ENCODE assay signal across 8 mouse cellular contexts in genomic region chr9:78175277-78176200, GRCm38 (mm10). TPM values are rescaled to one million over a fixed set of nuclear protein-coding genes. Genes with fewer than 3 reads are reported as not detected.
DNase-seq lines count a peak whose midpoint lies in the region; ATAC-seq lines count a peak whose summit lies in the region.

No protein-coding gene starts in this region.

- H3K4me1 ChIP-seq in brown adipose tissue, adult 24 weeks (ENCODE audit: control insufficient read depth, insufficient read depth, insufficient read length, low read length) = no peaks in the 10 kb centered on the region
- peaks cover 17% of the 10 kb centered on the region for H3K4me1 ChIP-seq in heart, embryonic 13.5 days
- peaks cover 13% of the 10 kb centered on the region for H3K4me1 ChIP-seq in liver, embryonic 12.5 days
- 0 out of 2 replicates have a peak, but pooled peaks cover 8% of the 10 kb centered on the region for H3K4me1 ChIP-seq in stomach, embryonic 15.5 days

- H3K36me3 ChIP-seq in heart, embryonic 13.5 days = no peaks in the 10 kb centered on the region
- H3K36me3 ChIP-seq in liver, embryonic 12.5 days = no peaks in the 10 kb centered on the region
- no peaks in the 10 kb centered on the region for H3K36me3 ChIP-seq in stomach, embryonic 15.5 days

- peak; percentile 94 for DNase-seq in CD4-positive helper T cell, adult 2 months (ENCODE audit: low read depth, low spot score)
- DNase-seq in fat pad, adult 2 months (ENCODE audit: extremely low read depth, low read depth, low spot score) = peak; percentile 47
- DNase-seq in kidney, postnatal 10 days = peak; percentile 99
- DNase-seq in natural killer cell, adult 2 months (ENCODE audit: low spot score in 2 of 2) = peak; percentile 91 to 93

- H3K4me2 ChIP-seq in heart, embryonic 13.5 days = peak overlapping the region; percentile 73
- peak overlapping the region; percentile 77 for H3K4me2 ChIP-seq in liver, embryonic 12.5 days
- H3K4me2 ChIP-seq in stomach, embryonic 15.5 days = peak overlapping the region; percentile 56

- H3K27me3 ChIP-seq in heart, embryonic 13.5 days (replicated peaks) = no peaks in the 10 kb centered on the region
- H3K27me3 ChIP-seq in liver, embryonic 12.5 days (replicated peaks) = no peaks in the 10 kb centered on the region
- no peaks in the 10 kb centered on the region for H3K27me3 ChIP-seq in stomach, embryonic 15.5 days (replicated peaks)

- H3K9me3 ChIP-seq in heart, embryonic 13.5 days = no peaks in the 10 kb centered on the region
- H3K9me3 ChIP-seq in liver, embryonic 12.5 days (replicated peaks) = no peaks in the 10 kb centered on the region
- H3K9me3 ChIP-seq in stomach, embryonic 15.5 days = no peaks in the 10 kb centered on the region

- H3K27ac ChIP-seq in brown adipose tissue, adult 24 weeks (replicated peaks; ENCODE audit: low read depth, low read length) = peak overlapping the region; percentile 98
- peak overlapping the region; percentile 99 for H3K27ac ChIP-seq in heart, embryonic 13.5 days (replicated peaks)
- H3K27ac ChIP-seq in liver, embryonic 12.5 days = peak overlapping the region; percentile 99
- H3K27ac ChIP-seq in stomach, embryonic 15.5 days = peak overlapping the region; percentile 97

- H3K4me3 ChIP-seq in brown adipose tissue, adult 24 weeks (ENCODE audit: insufficient read depth, low read depth, low read length) = peak overlapping the region; percentile 96
- peak overlapping the region; percentile 78 for H3K4me3 ChIP-seq in heart, embryonic 13.5 days
- peak overlapping the region; percentile 76 for H3K4me3 ChIP-seq in liver, embryonic 12.5 days
- peak overlapping the region; percentile 59 for H3K4me3 ChIP-seq in stomach, embryonic 15.5 days (replicated peaks)

- WGBS in heart, embryonic 13.5 days = under 1% methylated on average over 49 of the region's 58 CpGs
- WGBS in liver, embryonic 12.5 days (ENCODE audit: insufficient replicate concordance) = under 1% methylated on average over 51 of the region's 58 CpGs
- WGBS in stomach, embryonic 15.5 days = under 1% methylated on average over 55 of the region's 58 CpGs

- peak overlapping the region; percentile 93 for H3K9ac ChIP-seq in heart, embryonic 13.5 days
- peak overlapping the region; percentile 87 for H3K9ac ChIP-seq in liver, embryonic 12.5 days
- peak overlapping the region; percentile 32; the same call in 1 of the 2 replicates for H3K9ac ChIP-seq in stomach, embryonic 15.5 days

- peak; percentile 99 for ATAC-seq in heart, embryonic 13.5 days (ENCODE audit: extremely low read depth, insufficient number of reproducible peaks, low FRiP score, low TSS enrichment)
- peak; percentile 96 for ATAC-seq in liver, embryonic 12.5 days
- peak; percentile 98 for ATAC-seq in stomach, embryonic 15.5 days (ENCODE audit: insufficient read depth, low FRiP score, low read depth)

RNA-seq across cellular contexts. Expression of gene Gsta4, which starts 7.0 kb away (rescaled TPM):
- 174 and 194 TPM in 2 replicates for polyA plus RNA-seq in brown adipose tissue, adult 24 weeks (2012; ENCODE audit: insufficient read depth, insufficient read length, missing spikeins)
- 62.7 and 72.4 TPM in 2 replicates for polyA plus RNA-seq in heart, embryonic 13.5 days (2015; fragmentation: Nextera tagmentation; extraction: Ambion mirVana)
- 20.0 and 22.1 TPM in 2 replicates for polyA plus RNA-seq in liver, embryonic 12.5 days (2016; fragmentation: Nextera tagmentation; extraction: Ambion mirVana)
- 433 and 454 TPM in 2 replicates for polyA plus RNA-seq in stomach, embryonic 15.5 days (2015; fragmentation: Nextera tagmentation; extraction: Ambion mirVana)

RNA-seq across cellular contexts. Expression of gene Gsta1, which starts 54.9 kb away (rescaled TPM):
- not detected in 2 replicates for polyA plus RNA-seq in brown adipose tissue, adult 24 weeks (2012; ENCODE audit: insufficient read depth, insufficient read length, missing spikeins)
- not detected in 2 replicates for polyA plus RNA-seq in heart, embryonic 13.5 days (2015; fragmentation: Nextera tagmentation; extraction: Ambion mirVana)
- polyA plus RNA-seq in liver, embryonic 12.5 days (2016; fragmentation: Nextera tagmentation; extraction: Ambion mirVana) = not detected in 2 replicates
- polyA plus RNA-seq in stomach, embryonic 15.5 days (2015; fragmentation: Nextera tagmentation; extraction: Ambion mirVana) = 36.1 and 42.7 TPM in 2 replicates

Comparison
In these comparisons a context has a peak if more than half of its experiments do, and no peak if none do; other contexts are left out.
1. Peak in every context shown above with its lines: DNase-seq, ATAC-seq, H3K4me3 ChIP-seq and H3K27ac ChIP-seq.
2. DNase-seq: peak in every context shown above with its lines; median percentile 99 in kidney, postnatal 10 days; 94 in CD4-positive helper T cell, adult 2 months; 92 in natural killer cell, adult 2 months; 47 in fat pad, adult 2 months.
3. H3K9ac ChIP-seq: peak in every context shown above with its lines; median percentile 93 in heart, embryonic 13.5 days; 87 in liver, embryonic 12.5 days; 32 in stomach, embryonic 15.5 days.
4. RNA of gene Gsta1, which starts 54.9 kb away (polyA plus RNA-seq): 36.1 to 42.7 TPM in stomach, embryonic 15.5 days; not detected in heart, embryonic 13.5 days, not detected in liver, embryonic 12.5 days and not detected in brown adipose tissue, adult 24 weeks; every median in the first group is over 10 times any median in the second.